Comparison of ENCODE assay signal across 20 mouse cellular contexts in genomic region chr12:10182589-10182988, GRCm38 (mm10).
DNase-seq lines count a peak whose midpoint lies in the region; ATAC-seq and TF ChIP-seq lines count a peak whose summit lies in the region.
"Had no signal": no experiment of that assay in that cellular context is flagged by ENCODE, and none has a peak within 500 bp of the region (broad histone marks: within the 10 kb centered on the region; RNA-seq: fewer than 3 reads in every experiment).

No protein-coding gene starts in this region.

- no peaks in the 10 kb centered on the region for H3K36me3 ChIP-seq in hindbrain, postnatal 0 days (ENCODE audit: insufficient read depth, low read length)
- H3K36me3 ChIP-seq in hindbrain, embryonic 10.5 days = no peaks in the 10 kb centered on the region
- no peaks in the 10 kb centered on the region for H3K36me3 ChIP-seq in midbrain, postnatal 0 days (ENCODE audit: insufficient read depth, low read length)
- no peaks in the 10 kb centered on the region for H3K36me3 ChIP-seq in midbrain, embryonic 11.5 days (ENCODE audit: control insufficient read depth, insufficient read depth, low read length)
- H3K36me3 ChIP-seq: embryonic facial prominence, embryonic 12.5 days; hindbrain, embryonic 13.5 days had no signal

- H3K9ac ChIP-seq in hindbrain, postnatal 0 days (replicated peaks; ENCODE audit: low read length) = no peak overlapping the region
- H3K9ac ChIP-seq in midbrain, postnatal 0 days (replicated peaks; ENCODE audit: low read length, poor library complexity, severe bottlenecking) = no peak overlapping the region
- H3K9ac ChIP-seq in midbrain, embryonic 11.5 days (ENCODE audit: low read length) = no peak overlapping the region
- H3K9ac ChIP-seq: embryonic facial prominence, embryonic 12.5 days; forebrain, embryonic 13.5 days; hindbrain, embryonic 13.5 days; liver, postnatal 0 days had no signal

- no peaks in the 10 kb centered on the region for H3K4me1 ChIP-seq in hindbrain, postnatal 0 days (ENCODE audit: insufficient read depth, low read length)
- no peaks in the 10 kb centered on the region for H3K4me1 ChIP-seq in hindbrain, embryonic 10.5 days (replicated peaks)
- no peaks in the 10 kb centered on the region for H3K4me1 ChIP-seq in midbrain, postnatal 0 days (ENCODE audit: insufficient read depth, low read length)
- H3K4me1 ChIP-seq in midbrain, embryonic 11.5 days (ENCODE audit: control insufficient read depth, insufficient read depth, low read length) = no peaks in the 10 kb centered on the region

- H3K9me3 ChIP-seq in hindbrain, postnatal 0 days (ENCODE audit: low read length) = no peaks in the 10 kb centered on the region
- no peaks in the 10 kb centered on the region for H3K9me3 ChIP-seq in hindbrain, embryonic 10.5 days
- no peaks in the 10 kb centered on the region for H3K9me3 ChIP-seq in midbrain, postnatal 0 days (ENCODE audit: low read length)
- no peaks in the 10 kb centered on the region for H3K9me3 ChIP-seq in midbrain, embryonic 11.5 days (ENCODE audit: control insufficient read depth, low read length)
- H3K9me3 ChIP-seq: embryonic facial prominence, embryonic 12.5 days; forebrain, embryonic 13.5 days; hindbrain, embryonic 13.5 days had no signal

- no peak for ATAC-seq in hindbrain, postnatal 0 days
- ATAC-seq in midbrain, postnatal 0 days (ENCODE audit: low FRiP score) = no peak
- no peak for ATAC-seq in midbrain, embryonic 11.5 days (ENCODE audit: low FRiP score)
- ATAC-seq: forebrain, embryonic 13.5 days; inflammation-experienced regulatory T-cells, adult 6 months; liver, postnatal 0 days; Patski had no signal

- DNase-seq in hindbrain, postnatal 0 days (ENCODE audit: low spot score) = peak; percentile 26
- DNase-seq in hindbrain, embryonic 10.5 days (ENCODE audit: low spot score) = no peak
- peak; percentile 18 for DNase-seq in kidney, postnatal 14 days
- no peak for DNase-seq in kidney, postnatal 10 days
- peak; percentile 26 for DNase-seq in midbrain, postnatal 0 days (ENCODE audit: low spot score)
- no peak for DNase-seq in midbrain, embryonic 11.5 days (ENCODE audit: low spot score, missing footprints)
- DNase-seq in adrenal gland, postnatal 36 days = no peak
- DNase-seq: adrenal gland, adult 2 months; cerebellum, adult 18-20 months; cerebellum, postnatal 14 days; gastrocnemius, adult 2 months; liver, postnatal 0 days; lung, postnatal 14 days had no signal

- H3K27me3 ChIP-seq in hindbrain, postnatal 0 days (ENCODE audit: insufficient read depth, low read length) = no peaks in the 10 kb centered on the region
- H3K27me3 ChIP-seq in hindbrain, embryonic 10.5 days (ENCODE audit: insufficient read depth, poor library complexity, severe bottlenecking) = no peaks in the 10 kb centered on the region
- no peaks in the 10 kb centered on the region for H3K27me3 ChIP-seq in midbrain, postnatal 0 days (ENCODE audit: insufficient read depth, low read length)
- H3K27me3 ChIP-seq in midbrain, embryonic 11.5 days (ENCODE audit: control insufficient read depth, insufficient read depth, low read length) = no peaks in the 10 kb centered on the region
- H3K27me3 ChIP-seq: embryonic facial prominence, embryonic 12.5 days; forebrain, embryonic 13.5 days; Patski had no signal

- no peak overlapping the region for H3K4me3 ChIP-seq in hindbrain, postnatal 0 days (ENCODE audit: low read length)
- no peak overlapping the region for H3K4me3 ChIP-seq in hindbrain, embryonic 10.5 days
- H3K4me3 ChIP-seq in midbrain, postnatal 0 days (ENCODE audit: low read depth, low read length) = no peak overlapping the region
- H3K4me3 ChIP-seq in midbrain, embryonic 11.5 days (ENCODE audit: low read depth, low read length) = no peak overlapping the region
- H3K4me3 ChIP-seq: embryonic facial prominence, embryonic 12.5 days; erythroblast, embryonic 14.5 days; forebrain, embryonic 13.5 days; gastrocnemius, adult 2 months; hindbrain, embryonic 13.5 days had no signal

- TF ChIP-seq CTCF in hindbrain, postnatal 0 days (IDR thresholded peaks at IDR 0.05; ENCODE audit: low read depth) = no peak
- no peak for TF ChIP-seq CTCF in midbrain, postnatal 0 days (IDR thresholded peaks at IDR 0.05)

- H3K4me2 ChIP-seq in hindbrain, postnatal 0 days (ENCODE audit: low read depth, low read length) = no peak overlapping the region
- H3K4me2 ChIP-seq in midbrain, postnatal 0 days (ENCODE audit: low read depth, low read length, poor library complexity, severe bottlenecking) = no peak overlapping the region
- no peak overlapping the region for H3K4me2 ChIP-seq in midbrain, embryonic 11.5 days
- H3K4me2 ChIP-seq: embryonic facial prominence, embryonic 12.5 days; forebrain, embryonic 13.5 days; hindbrain, embryonic 13.5 days; liver, embryonic 11.5 days had no signal

- no peak overlapping the region for H3K27ac ChIP-seq in hindbrain, postnatal 0 days
- no peak overlapping the region for H3K27ac ChIP-seq in hindbrain, embryonic 10.5 days
- H3K27ac ChIP-seq in midbrain, postnatal 0 days (ENCODE audit: low read depth, low read length) = no peak overlapping the region
- H3K27ac ChIP-seq in midbrain, embryonic 11.5 days (ENCODE audit: low read depth, low read length) = no peak overlapping the region
- H3K27ac ChIP-seq: embryonic facial prominence, embryonic 12.5 days; forebrain, embryonic 13.5 days; gastrocnemius, adult 2 months; hindbrain, embryonic 13.5 days had no signal

Comparison
In these comparisons a context has a peak if more than half of its experiments do, and no peak if none do; other contexts are left out.
1. DNase-seq: peak in hindbrain, postnatal 0 days (single experiment), kidney, postnatal 14 days (single experiment) and midbrain, postnatal 0 days (single experiment); none in hindbrain, embryonic 10.5 days (single experiment), kidney, postnatal 10 days (single experiment), midbrain, embryonic 11.5 days (single experiment) and adrenal gland, postnatal 36 days (0 of 2).